Mouse (Mus musculus) hindbrain, embryonic 16.5 days (tissue): Measurements from ENCODE around the gene Lclat1. TPM values are rescaled to one million over a fixed set of nuclear protein-coding genes. Genes with fewer than 3 reads are reported as not detected.
A peak's percentile ranks its signal among the peaks of the same experiment; 100 is the strongest.

ENCODE experiments used
- ATAC-seq: fragments of 200-750 bp; cut with Nextera tagmentation; 2 replicates; pipeline ENCODE4 v1.8.0; 2017; ENCODE audit warnings: moderate TSS enrichment, moderate library complexity
- H3K27ac ChIP-seq: fragments of 300-500 bp; sonication (generic); 2 replicates; pipeline ENCODE4 v1.5.1; 2014; ENCODE audit warnings: low read depth, mild to moderate bottlenecking, control low read depth, low read length, moderate library complexity
- H3K27me3 ChIP-seq: fragments of 300-500 bp; sonication (generic); replicated peaks from 2 replicates; pipeline ENCODE4 v1.6.1; 2014; ENCODE audit warnings: low read length; ENCODE audit not compliant: control insufficient read depth, insufficient read depth
- H3K36me3 ChIP-seq: fragments of 300-500 bp; sonication (generic); 2 replicates; pipeline ENCODE4 v1.6.1; 2014; ENCODE audit warnings: mild to moderate bottlenecking, low read length, moderate library complexity, mixed read lengths; ENCODE audit not compliant: control insufficient read depth, insufficient read depth
- H3K4me1 ChIP-seq: fragments of 300-500 bp; sonication (generic); 2 replicates; pipeline ENCODE4 v1.6.1; 2014; ENCODE audit warnings: low read depth, low read length; ENCODE audit not compliant: control insufficient read depth, insufficient read depth
- H3K4me2 ChIP-seq: fragments of 300-500 bp; sonication (generic); 2 replicates; pipeline ENCODE4 v1.6.1; 2014; ENCODE audit warnings: mild to moderate bottlenecking, low read length, control low read depth, moderate library complexity
- H3K4me3 ChIP-seq: fragments of 300-500 bp; sonication (generic); 2 replicates; pipeline ENCODE4 v1.5.1; 2014; ENCODE audit warnings: mild to moderate bottlenecking, low read length, control low read depth, moderate library complexity
- H3K9ac ChIP-seq: fragments of 300-500 bp; sonication (generic); 2 replicates; pipeline ENCODE4 v1.6.1; 2014; ENCODE audit warnings: low read depth, mild to moderate bottlenecking, control low read depth, low read length, moderate library complexity
- H3K9me3 ChIP-seq: fragments of 300-500 bp; sonication (generic); 2 replicates; pipeline ENCODE4 v1.6.1; 2014; ENCODE audit warnings: mild to moderate bottlenecking, low read length, moderate library complexity; ENCODE audit not compliant: control insufficient read depth
- WGBS: fragments of 180-500 bp; shearing (Covaris S2); extraction: QIAGEN DNeasy Blood & Tissue Kit; methylation state at CpG from one replicate; pipeline ENCODE4 v1.1.7; 2014; 5-methylcytosine and 5-hydroxymethylcytosine counted together
- polyA plus RNA-seq: library from polyadenylated mRNA; unstranded; fragments of >200 nt; fragmentation: Nextera tagmentation; extraction: Ambion mirVana; gene quantifications from 2 replicates; pipeline ENCODE4 v1.2.1, GENCODE M21; 2015

Lclat1 gene
- polyA plus RNA-seq = 13.8 and 18.8 TPM in 2 replicates

- no peaks in the 10 kb centered on the region for H3K36me3 ChIP-seq
- no peaks in the 10 kb centered on the region for H3K9me3 ChIP-seq
- WGBS = 5% methylated on average over 47 of the region's 51 CpGs
- H3K4me2 ChIP-seq = peak within 1 kb of the TSS; percentile 63
- peak; percentile 100 for ATAC-seq
- peak within 1 kb of the TSS; percentile 90 for H3K9ac ChIP-seq
- no peaks in the 10 kb centered on the region for H3K27me3 ChIP-seq
- peak within 1 kb of the TSS; percentile 81 for H3K4me3 ChIP-seq
- H3K4me1 ChIP-seq = peaks cover 13% of the 10 kb centered on the region
- peak within 1 kb of the TSS; percentile 79 for H3K27ac ChIP-seq
These were observed at the start of gene Lclat1 for GRCm38 (mm10) chr17:73107158-73108157. Gene Lclat1 (plus strand): TSS chr17:73107985.

- WGBS = 66% methylated on average over 5 of the region's 5 CpGs
- no peaks in the 10 kb centered on the region for H3K9me3 ChIP-seq
- ATAC-seq = no peak
- no peaks in the 10 kb centered on the region for H3K36me3 ChIP-seq
- no peak overlapping the region for H3K9ac ChIP-seq
- no peaks in the 10 kb centered on the region for H3K27me3 ChIP-seq
- no peak overlapping the region for H3K27ac ChIP-seq
- H3K4me3 ChIP-seq = no peak overlapping the region
- H3K4me1 ChIP-seq = no peaks in the 10 kb centered on the region
- no peak overlapping the region for H3K4me2 ChIP-seq
These were observed 49.5 kb upstream of the Lclat1 start for GRCm38 (mm10) chr17:73058319-73058718.

- Histone ChIP-seq H3K4me1 (no peaks in the 10 kb centered on the region), H3K9ac (no peak overlapping the region), H3K4me3 (no peak overlapping the region), H3K27ac (no peak overlapping the region), H3K36me3 (no peaks in the 10 kb centered on the region), H3K27me3 (no peaks in the 10 kb centered on the region), H3K4me2 (no peak overlapping the region), H3K9me3 (no peaks in the 10 kb centered on the region)
- ATAC-seq = no peak; the same call in 1 of the 2 replicates
- 22% methylated on average over 3 of the region's 3 CpGs for WGBS
These were observed 47.4 kb upstream of the Lclat1 start for GRCm38 (mm10) chr17:73060224-73060896.

GRCm38 (mm10) chr17:73060897-73061252 lies 46.9 kb upstream of the Lclat1 start:
- Histone ChIP-seq H3K9me3 (no peaks in the 10 kb centered on the region), H3K9ac (no peak overlapping the region), H3K36me3 (no peaks in the 10 kb centered on the region), H3K4me3 (no peak overlapping the region), H3K4me1 (no peaks in the 10 kb centered on the region), H3K27ac (no peak overlapping the region), H3K27me3 (no peaks in the 10 kb centered on the region), H3K4me2 (no peak overlapping the region)
- WGBS = 70% methylated on average over 8 of the region's 8 CpGs
- ATAC-seq = no peak

- Histone ChIP-seq H3K4me1 (peaks cover 4% of the 10 kb centered on the region), H3K9me3 (no peaks in the 10 kb centered on the region), H3K27ac (no peak overlapping the region), H3K4me2 (no peak overlapping the region), H3K9ac (no peak overlapping the region), H3K27me3 (no peaks in the 10 kb centered on the region), H3K4me3 (no peak overlapping the region), H3K36me3 (no peaks in the 10 kb centered on the region)
- 93% methylated on average over 1 of the region's 1 CpGs for WGBS
- no peak for ATAC-seq
These were observed 45.1 kb upstream of the Lclat1 start for GRCm38 (mm10) chr17:73062701-73063100.

GRCm38 (mm10) chr17:73063299-73063698 lies 44.5 kb upstream of the Lclat1 start:
- no peak for ATAC-seq
- Histone ChIP-seq H3K9ac (no peak overlapping the region), H3K9me3 (no peaks in the 10 kb centered on the region), H3K4me1 (peaks cover 4% of the 10 kb centered on the region), H3K27me3 (no peaks in the 10 kb centered on the region), H3K4me2 (no peak overlapping the region), H3K27ac (no peak overlapping the region), H3K36me3 (no peaks in the 10 kb centered on the region), H3K4me3 (no peak overlapping the region)
- 86% methylated on average over 2 of the region's 2 CpGs for WGBS

- no peak overlapping the region for H3K4me3 ChIP-seq
- no peaks in the 10 kb centered on the region for H3K27me3 ChIP-seq
- ATAC-seq = no peak
- no peak overlapping the region for H3K27ac ChIP-seq
- H3K4me1 ChIP-seq = peaks cover 4% of the 10 kb centered on the region
- no peak overlapping the region for H3K4me2 ChIP-seq
- H3K36me3 ChIP-seq = no peaks in the 10 kb centered on the region
- H3K9ac ChIP-seq = no peak overlapping the region
- no peaks in the 10 kb centered on the region for H3K9me3 ChIP-seq
- 94% methylated on average over 1 of the region's 1 CpGs for WGBS
These were observed 44.0 kb upstream of the Lclat1 start for GRCm38 (mm10) chr17:73063781-73064180.

- Histone ChIP-seq H3K36me3 (no peaks in the 10 kb centered on the region), H3K9ac (no peak overlapping the region), H3K4me2 (no peak overlapping the region), H3K27ac (no peak overlapping the region), H3K9me3 (no peaks in the 10 kb centered on the region), H3K4me3 (no peak overlapping the region), H3K4me1 (peaks cover 4% of the 10 kb centered on the region), H3K27me3 (no peaks in the 10 kb centered on the region)
- 63% methylated on average over 9 of the region's 9 CpGs for WGBS
- peak; percentile 57 for ATAC-seq
These were observed 41.2 kb upstream of the Lclat1 start for GRCm38 (mm10) chr17:73066387-73067169.
